Mouse (Mus musculus): ENCODE data around the gene Fgf22.

- TF ChIP-seq CTCF (conservative IDR thresholded peaks at IDR 0.05; ENCODE audit: insufficient read depth, insufficient read length, low read depth, low read length) (no peak), POLR2A (IDR thresholded peaks at IDR 0.05; ENCODE audit: low read depth, low read length) (no peak)
Measured at GRCm38 (mm10) chr10:79733847-79734246, 21.0 kb upstream of the Fgf22 start.

Data from kidney, adult 2 months (tissue).